Mouse (Mus musculus) CD4-positive, CD25-positive, alpha-beta regulatory T cell, adult 4 months (primary cell): Measurements from ENCODE around the gene 0610009B22Rik. TPM values are rescaled to one million over a fixed set of nuclear protein-coding genes. Genes with fewer than 3 reads are reported as not detected.

ENCODE experiments used
- ATAC-seq: one replicate; pipeline ENCODE4 v1.8.0; 2017
- polyA plus RNA-seq, 2 experiments: library from polyadenylated mRNA; unstranded; fragments of 100-300 nt; shearing (Covaris generic); gene quantifications; one replicate each; pipeline ENCODE4 v1.2.1; 2017

Gene 0610009B22Rik
- polyA plus RNA-seq, 2 experiments from 2014 or later, result 19.9 to 20.3 TPM

DNA sequence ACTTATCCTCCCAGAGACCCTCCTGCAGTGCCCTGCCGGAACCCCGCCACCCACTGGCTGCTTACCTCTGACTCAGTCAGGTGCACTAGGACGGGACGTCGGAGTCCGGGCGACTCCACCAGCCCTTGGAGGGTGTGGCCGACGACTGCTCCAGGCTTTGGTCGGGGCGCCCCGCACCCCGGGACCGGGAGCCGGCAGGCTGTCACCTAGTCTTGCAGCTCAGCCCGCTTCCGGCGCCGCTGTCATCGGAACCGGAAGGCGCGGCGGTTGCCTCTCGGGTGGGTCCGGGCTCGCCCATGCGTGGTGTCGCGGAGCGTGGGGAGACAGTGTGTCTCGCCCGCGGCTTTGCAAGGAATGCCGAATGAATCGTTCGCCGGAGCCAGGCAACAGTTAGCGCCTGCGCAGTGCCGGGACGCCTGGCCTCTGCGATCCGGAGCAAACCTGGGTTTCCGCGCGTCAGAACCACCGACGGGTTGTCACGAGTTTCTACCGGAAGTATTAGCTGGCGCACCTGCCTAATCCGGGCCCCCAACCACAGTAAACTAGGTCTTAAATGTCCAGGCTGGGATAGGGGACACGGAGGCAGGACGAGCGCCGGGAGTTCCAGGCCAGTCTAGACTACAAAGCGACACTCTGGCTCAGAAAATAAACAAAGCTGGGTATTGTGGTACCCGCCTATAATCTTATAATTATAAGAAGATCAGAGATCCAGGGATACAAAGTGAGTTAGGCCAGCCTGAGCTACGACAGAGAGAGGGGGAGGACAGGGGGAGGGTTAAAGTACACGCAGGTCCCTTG, 53.0 kb downstream of the 0610009B22Rik start, which contains the start of gene Rmnd5b:
TSS of gene Rmnd5b (minus strand) at position 372 of the 798 bp plus-strand sequence.
- peak; percentile 88 for ATAC-seq

Other genes with a start within 250 kb of the 0610009B22Rik start
- gene Phykpl, start 104.1 kb downstream of the 0610009B22Rik start, polyA plus RNA-seq, result 10 to 100 TPM; 27.4 to 30.3 TPM
- 10 to 100 TPM; 21.2 to 36.2 TPM for gene Hnrnpab, start 82.0 kb downstream of the 0610009B22Rik start, polyA plus RNA-seq
- 100 to 1,000 TPM in 1 of 2 experiments, 10 to 100 TPM in 1; 87.8 to 116 TPM for gene Nhp2, start 69.1 kb downstream of the 0610009B22Rik start, polyA plus RNA-seq
- 10 to 100 TPM; 46.6 to 54.0 TPM for gene Rmnd5b, start 53.0 kb downstream of the 0610009B22Rik start, polyA plus RNA-seq
- 1 to 10 TPM; 1.2 to 2.5 TPM for gene N4bp3, start 38.0 kb downstream of the 0610009B22Rik start, polyA plus RNA-seq
- under 1 TPM in 1 of 2 experiments, not detected in 1; 0.62 TPM for gene D930048N14Rik, start 37.9 kb downstream of the 0610009B22Rik start, polyA plus RNA-seq
- gene Sec24a, start 74.8 kb upstream of the 0610009B22Rik start, polyA plus RNA-seq, result 10 to 100 TPM; 18.2 to 27.0 TPM
- gene Sar1b, start 74.8 kb upstream of the 0610009B22Rik start, polyA plus RNA-seq, result 100 to 1,000 TPM; 128 to 129 TPM
- 10 to 100 TPM; 19.9 to 27.8 TPM for gene Jade2, start 168.8 kb upstream of the 0610009B22Rik start, polyA plus RNA-seq